ENCODE assay signal across 13 mouse cellular contexts in the genomic region with DNA sequence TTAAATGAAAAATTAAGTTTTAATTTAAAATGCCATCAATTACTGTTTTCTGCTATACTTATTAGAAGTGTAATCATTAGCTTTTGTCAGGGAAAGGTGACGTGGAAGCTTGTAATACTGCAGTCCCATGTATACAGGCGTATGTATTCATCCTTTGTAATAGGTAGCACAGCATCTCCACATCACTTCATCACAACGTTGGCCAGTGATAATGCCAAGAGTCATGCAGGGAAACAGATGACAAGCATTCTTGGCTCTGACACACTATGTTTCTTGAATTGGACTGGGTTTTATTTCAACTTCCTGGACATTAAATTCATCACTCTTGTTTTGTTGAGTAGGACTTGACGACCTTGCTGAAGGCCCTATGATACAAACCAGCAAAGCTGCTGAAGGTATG.
"Had no signal": no experiment of that assay in that cellular context is flagged by ENCODE, and none has a peak within 500 bp of the region (broad histone marks: within the 10 kb centered on the region; RNA-seq: fewer than 3 reads in every experiment).

No protein-coding gene starts in this region.

- H3K36me3 ChIP-seq: limb, embryonic 10.5 days; liver, embryonic 15.5 days; midbrain, embryonic 12.5 days; neural tube, embryonic 15.5 days had no signal

- H3K4me3 ChIP-seq: left cerebral cortex, adult 2 months; limb, embryonic 10.5 days; liver, embryonic 15.5 days; midbrain, embryonic 12.5 days; myocyte; neural tube, embryonic 15.5 days had no signal

- H3K4me2 ChIP-seq: liver, embryonic 11.5 days; liver, embryonic 15.5 days; midbrain, embryonic 12.5 days; neural tube, embryonic 15.5 days had no signal

- H3K9me3 ChIP-seq: limb, embryonic 10.5 days; liver, embryonic 15.5 days; midbrain, embryonic 12.5 days; neural tube, embryonic 15.5 days had no signal

- H3K27ac ChIP-seq: left cerebral cortex, adult 2 months; limb, embryonic 10.5 days; liver, embryonic 15.5 days; midbrain, embryonic 12.5 days; neural tube, embryonic 15.5 days; stomach, postnatal 0 days had no signal

- H3K9ac ChIP-seq: liver, embryonic 15.5 days; midbrain, embryonic 12.5 days; neural tube, embryonic 15.5 days had no signal

- ATAC-seq: lung, postnatal 0 days had no signal

- H3K27me3 ChIP-seq: liver, embryonic 15.5 days; midbrain, embryonic 12.5 days; neural tube, embryonic 15.5 days had no signal

- DNase-seq: kidney, postnatal 25 days; lung, adult 2 months; lung, postnatal 4 days; thymus, postnatal 14 days had no signal

- H3K4me1 ChIP-seq: limb, embryonic 10.5 days; liver, embryonic 15.5 days; midbrain, embryonic 12.5 days; neural tube, embryonic 15.5 days had no signal
